Mouse (Mus musculus) central nervous system, embryonic 11.5 days (tissue): ENCODE data around the gene Cog4. TPM values are rescaled to one million over a fixed set of nuclear protein-coding genes. Genes with fewer than 3 reads are reported as not detected.

Experiments used
- polyA plus RNA-seq: library from polyadenylated mRNA; depleted of rRNA; stranded (reverse); fragments of >200 nt; gene quantifications from 2 replicates; pipeline ENCODE4 v1.2.3, GENCODE M21; 2012; rRNA removed

The Cog4 gene
- 50.1 and 63.5 TPM in 2 replicates for polyA plus RNA-seq

GRCm38 (mm10) chr8:110846405-110847170 is at the start of gene Cog4, which contains the start of gene Sf3b3:
Cog4 (plus strand) TSS chr8:110846600.
Sf3b3 (minus strand) TSS chr8:110846787.

GRCm38 (mm10) chr8:110805669-110806068 is 40.7 kb upstream of the Cog4 start, which contains the start of gene Il34:
Il34 (minus strand) TSS chr8:110805924.

GRCm38 (mm10) chr8:110901839-110902578 is 55.6 kb downstream of the Cog4 start, which contains the start of gene Fuk:
Fuk (minus strand) TSS chr8:110902488.

GRCm38 (mm10) chr8:110919341-110920031 is 73.1 kb downstream of the Cog4 start, which contains the start of gene St3gal2:
St3gal2 (plus strand) TSS chr8:110919922.

Other genes with a start within 250 kb of the Cog4 start
- gene Vac14, start 228.0 kb upstream of the Cog4 start, polyA plus RNA-seq: 28.7 and 28.8 TPM in 2 replicates
- gene Mtss1l, start 125.1 kb upstream of the Cog4 start, polyA plus RNA-seq: 46.9 and 55.5 TPM in 2 replicates
- 0.40 and 0.57 TPM in 2 replicates for gene Il34, start 40.7 kb upstream of the Cog4 start, polyA plus RNA-seq
- 115 and 124 TPM in 2 replicates for gene Sf3b3, start 187 bp downstream of the Cog4 start, polyA plus RNA-seq
- 14.4 and 14.8 TPM in 2 replicates for gene Fuk, start 55.9 kb downstream of the Cog4 start, polyA plus RNA-seq
- 19.5 and 24.2 TPM in 2 replicates for gene St3gal2, start 73.3 kb downstream of the Cog4 start, polyA plus RNA-seq
- 73.2 and 86.5 TPM in 2 replicates for gene Ddx19a, start 151.2 kb downstream of the Cog4 start, polyA plus RNA-seq
- 10.3 and 12.0 TPM in 2 replicates for gene Ddx19b, start 185.2 kb downstream of the Cog4 start, polyA plus RNA-seq
- 56.7 and 71.6 TPM in 2 replicates for gene Aars, start 186.5 kb downstream of the Cog4 start, polyA plus RNA-seq
- gene Exosc6, start 209.7 kb downstream of the Cog4 start, polyA plus RNA-seq: 4.7 and 58.3 TPM in 2 replicates
- 0.82 and 0.91 TPM in 2 replicates for gene Clec18a, start 245.8 kb downstream of the Cog4 start, polyA plus RNA-seq
- 8.3 and 12.1 TPM in 2 replicates for gene Pdpr, start 248.0 kb downstream of the Cog4 start, polyA plus RNA-seq